Mouse (Mus musculus): ENCODE measurements at regions not wholly inside any gene's neighbourhood (a gene's known extent, or its start where the extent isn't known, plus 50 kb on each side); places are given as distances from the start of the nearest gene placed in this dataset.

GRCm38 (mm10) chr3:129472008-129472407 is 60.1 kb upstream of the Elovl6 start:
- H3K9me3 ChIP-seq: no peaks in the 10 kb centered on the region
- no peak for ATAC-seq (ENCODE audit: insufficient read depth, low FRiP score, low read depth)

GRCm38 (mm10) chr3:129474451-129474850 is 57.7 kb upstream of the Elovl6 start:
- Histone ChIP-seq H3K4me3 (replicated peaks) (no peak overlapping the region), H3K27me3 (replicated peaks) (no peaks in the 10 kb centered on the region), H3K9ac (no peak overlapping the region), H3K9me3 (no peaks in the 10 kb centered on the region), H3K4me1 (no peaks in the 10 kb centered on the region), H3K27ac (no peak overlapping the region), H3K36me3 (no peaks in the 10 kb centered on the region), H3K4me2 (no peak overlapping the region)
- WGBS: 88% methylated on average over 7 of the region's 7 CpGs
- ATAC-seq (ENCODE audit: insufficient read depth, low FRiP score, low read depth): no peak

More at GRCm38 (mm10) chr3:129472008-129472407, 60.1 kb upstream of the Elovl6 start:
- Histone ChIP-seq H3K4me2 (no peak overlapping the region), H3K4me1 (no peaks in the 10 kb centered on the region), H3K36me3 (no peaks in the 10 kb centered on the region), H3K27ac (no peak overlapping the region), H3K9ac (no peak overlapping the region), H3K27me3 (replicated peaks) (no peaks in the 10 kb centered on the region), H3K4me3 (replicated peaks) (no peak overlapping the region)
- WGBS: 70% methylated on average over 10 of the region's 10 CpGs

- WGBS: 86% methylated on average over 4 of the region's 4 CpGs
- no peaks in the 10 kb centered on the region for H3K27me3 ChIP-seq (replicated peaks)
- H3K4me2 ChIP-seq: no peak overlapping the region
- no peak overlapping the region for H3K27ac ChIP-seq
- no peaks in the 10 kb centered on the region for H3K9me3 ChIP-seq
- H3K4me1 ChIP-seq: no peaks in the 10 kb centered on the region
- H3K9ac ChIP-seq: no peak overlapping the region
- H3K4me3 ChIP-seq (replicated peaks): no peak overlapping the region
- no peak for ATAC-seq (ENCODE audit: insufficient read depth, low FRiP score, low read depth)
- H3K36me3 ChIP-seq: no peaks in the 10 kb centered on the region
Measured at GRCm38 (mm10) chr3:129476250-129476649, 55.9 kb upstream of the Elovl6 start.

GRCm38 (mm10) chr3:129478093-129478492 is 54.1 kb upstream of the Elovl6 start:
- Histone ChIP-seq H3K27ac (no peak overlapping the region), H3K4me3 (replicated peaks) (no peak overlapping the region), H3K9ac (no peak overlapping the region), H3K4me1 (no peaks in the 10 kb centered on the region), H3K4me2 (no peak overlapping the region), H3K27me3 (replicated peaks) (no peaks in the 10 kb centered on the region), H3K9me3 (no peaks in the 10 kb centered on the region), H3K36me3 (no peaks in the 10 kb centered on the region)
- 67% methylated on average over 7 of the region's 7 CpGs for WGBS
- ATAC-seq (ENCODE audit: insufficient read depth, low FRiP score, low read depth): no peak

- Histone ChIP-seq H3K9me3 (no peaks in the 10 kb centered on the region), H3K27me3 (replicated peaks) (no peaks in the 10 kb centered on the region), H3K9ac (no peak overlapping the region), H3K36me3 (no peaks in the 10 kb centered on the region), H3K4me3 (replicated peaks) (no peak overlapping the region), H3K4me2 (no peak overlapping the region), H3K27ac (no peak overlapping the region), H3K4me1 (no peaks in the 10 kb centered on the region)
- ATAC-seq (ENCODE audit: insufficient read depth, low FRiP score, low read depth): no peak
- 83% methylated on average over 3 of the region's 3 CpGs for WGBS
Measured at GRCm38 (mm10) chr3:129481293-129481692, 50.9 kb upstream of the Elovl6 start.
